Mouse (Mus musculus) mature B cell (primary cell): ENCODE results near the gene Hdc.
"Not testable (repeated sequence)": the region's sequence is repeated elsewhere in the genome, so short reads cannot be mapped to it uniquely, and the experiment has no call there.

ENCODE experiments used
- in situ Hi-C: fragments of 300-500 bp; cut with MboI; formaldehyde crosslinking; loops from 2 replicates; pipeline ENCODE4 v1.14.3; 2019

Gene Hdc

DNA sequence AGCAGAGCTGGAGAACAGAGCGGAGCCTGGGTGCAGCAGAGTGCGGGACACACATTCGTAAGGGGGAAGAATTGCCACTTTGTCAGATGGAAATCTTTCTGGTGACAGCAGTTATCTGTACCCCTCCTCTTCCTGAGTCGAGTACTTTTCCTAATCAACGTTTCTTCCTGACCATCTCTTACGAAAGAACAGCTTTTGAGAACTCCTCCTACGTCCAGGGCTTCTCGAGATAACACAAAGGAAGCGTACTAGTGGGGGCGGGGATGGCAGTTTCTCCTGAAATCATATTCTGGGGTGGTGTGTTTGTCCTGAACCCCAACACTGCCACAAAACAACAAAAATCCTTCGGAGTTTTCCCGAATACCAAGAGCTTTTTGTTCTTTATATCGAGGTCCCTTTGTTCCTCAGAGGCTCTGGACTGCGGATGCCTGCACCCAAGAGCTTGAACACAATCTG, at the start of gene Hdc:
TSS of gene Hdc (minus strand) at position 51 of the 456 bp plus-strand sequence.
- in situ Hi-C loops, result no loop called here

DNA sequence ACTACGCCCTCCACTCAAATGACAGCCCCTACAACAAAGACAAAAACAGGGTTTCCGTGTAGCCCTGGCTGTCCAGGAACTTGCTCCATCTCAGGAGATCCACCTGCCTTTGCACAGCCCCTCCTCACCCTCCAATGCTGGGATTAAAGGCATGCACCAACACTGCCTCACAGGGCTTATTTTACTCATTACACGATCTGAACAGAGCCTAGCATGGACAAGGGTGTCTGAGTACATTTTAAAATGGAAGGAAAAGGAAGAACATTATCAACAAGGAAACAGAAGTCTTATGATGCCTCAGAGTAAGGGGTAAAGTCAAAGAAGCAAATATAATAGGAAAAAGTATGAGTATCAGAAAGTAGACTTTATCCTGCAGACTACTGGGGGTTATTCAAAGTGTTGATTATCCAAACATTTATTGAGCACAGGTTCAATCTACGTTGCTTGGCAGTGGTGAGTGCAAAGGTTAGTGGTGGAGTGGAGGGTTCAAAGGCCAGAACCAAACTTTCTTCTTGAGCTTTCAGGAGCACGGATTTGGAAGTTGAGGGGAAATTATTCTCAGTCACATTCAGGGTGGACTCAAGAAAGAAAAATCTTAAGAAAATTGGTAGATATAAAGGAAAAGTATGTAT, 49.6 kb upstream of the Hdc start:
- in situ Hi-C loops, result no loop called here

DNA sequence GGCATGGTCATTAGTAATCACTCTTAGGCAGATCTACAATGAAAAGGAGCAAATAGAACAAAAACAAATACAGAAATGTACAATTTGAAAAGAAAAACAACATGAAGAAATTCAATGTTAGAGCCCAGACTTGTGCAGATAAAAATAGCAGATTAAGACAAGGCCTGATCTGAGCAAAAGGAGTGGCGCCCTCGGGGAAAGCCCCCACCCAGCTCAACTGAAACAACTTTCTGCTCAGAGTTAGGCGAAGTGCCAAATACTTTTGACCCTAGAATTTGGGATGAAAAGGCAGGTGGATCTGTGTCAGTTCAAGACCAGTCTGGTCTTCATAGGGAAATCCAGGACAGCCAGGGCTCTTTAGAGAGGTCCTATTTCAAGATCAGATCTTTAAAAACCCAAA, 46.9 kb upstream of the Hdc start:
- in situ Hi-C loops, result no loop called here

DNA sequence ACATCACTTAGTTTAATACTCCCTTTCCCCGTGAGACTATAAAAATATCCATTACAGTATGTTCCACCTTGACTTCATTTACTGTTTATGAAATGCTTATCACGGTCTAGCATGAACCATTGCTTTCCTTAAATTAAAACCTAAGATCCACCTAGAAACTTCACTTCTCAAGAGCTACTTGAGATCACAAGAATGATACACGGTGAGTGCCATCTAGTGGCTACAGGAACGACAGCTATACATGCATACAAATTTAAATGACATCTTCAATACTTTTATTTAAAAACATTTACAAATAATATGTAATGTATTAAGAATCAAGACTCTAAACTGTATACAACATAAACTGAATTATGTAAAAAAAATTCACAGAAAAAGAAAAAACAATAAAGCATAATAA, 44.4 kb upstream of the Hdc start:
- in situ Hi-C loops, result no loop called here

DNA sequence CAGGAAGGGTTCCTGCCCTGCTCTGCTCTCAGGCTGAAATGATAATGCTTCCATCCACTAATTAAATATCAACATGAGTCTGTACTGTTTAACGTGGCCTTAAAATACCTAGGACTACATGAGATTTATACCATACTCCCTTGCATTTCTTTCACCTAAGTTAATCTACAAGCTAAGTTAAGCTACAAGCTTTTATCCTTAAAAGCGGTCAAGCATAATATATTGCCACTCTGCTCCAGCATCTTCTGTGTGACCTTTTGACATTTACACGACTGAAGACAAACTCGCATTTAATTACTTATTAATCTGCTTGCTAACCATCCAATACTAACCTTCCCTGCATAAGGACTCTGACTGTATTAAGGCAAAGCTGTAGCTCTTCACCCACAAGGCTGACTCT, 33.8 kb upstream of the Hdc start:
- in situ Hi-C loops, result no loop called here

DNA sequence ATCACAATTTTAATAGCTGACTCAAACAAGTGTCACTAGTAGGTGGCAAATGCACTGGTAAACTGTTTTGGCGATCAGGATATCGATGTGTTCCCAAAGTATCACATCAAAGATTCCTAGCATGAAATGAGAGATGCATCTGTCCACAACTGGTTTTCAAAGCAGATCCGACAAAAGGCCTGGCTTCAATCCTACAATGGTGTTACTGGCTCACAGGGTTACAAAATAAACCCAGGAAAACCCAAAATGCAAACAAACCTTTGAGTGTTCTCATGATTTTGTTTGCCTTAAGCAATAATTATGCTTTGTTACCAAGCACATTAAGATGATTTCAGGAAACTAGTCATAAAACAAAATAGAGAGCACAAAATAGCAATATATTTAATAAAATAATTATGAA, 28.7 kb upstream of the Hdc start:
- in situ Hi-C loops, result no loop called here

DNA sequence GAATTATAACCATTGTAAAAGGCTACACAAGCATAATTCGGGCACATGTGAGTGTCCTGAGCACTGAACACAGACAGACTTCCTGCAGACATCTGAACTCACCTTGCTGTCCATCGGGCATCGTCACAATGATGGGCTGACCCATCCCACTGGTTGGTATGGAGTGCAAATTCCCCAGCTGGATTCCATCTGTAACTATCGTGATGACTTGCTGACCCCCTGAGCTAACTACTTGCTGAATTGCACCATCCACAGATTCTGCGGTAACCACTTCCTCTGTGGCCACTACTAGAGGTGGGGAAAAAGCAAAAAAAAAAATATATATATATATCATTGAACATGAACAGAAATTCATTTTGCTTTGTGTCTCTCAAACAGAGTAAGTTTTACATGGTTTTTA, 27.4 kb upstream of the Hdc start:
- in situ Hi-C loops, result no loop called here

DNA sequence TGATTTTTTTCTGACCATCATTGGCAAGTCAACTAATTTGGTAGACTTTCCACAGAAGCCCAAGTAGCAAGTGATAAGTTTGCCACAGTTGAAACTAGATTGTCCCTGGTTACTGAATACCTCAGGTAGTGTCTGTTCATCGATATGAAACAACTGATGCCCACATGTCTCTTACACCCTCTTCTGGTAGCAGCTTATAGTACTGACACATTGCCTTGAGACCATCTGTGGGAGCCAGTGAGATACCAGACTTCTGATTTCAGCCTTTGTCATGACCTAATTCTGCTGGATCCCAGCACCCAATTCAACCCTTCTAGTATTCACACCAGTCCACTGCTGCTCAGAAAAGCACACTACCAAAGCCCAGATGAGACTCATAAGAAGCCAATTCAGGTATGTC, 25.7 kb upstream of the Hdc start:
- in situ Hi-C loops, result no loop called here

DNA sequence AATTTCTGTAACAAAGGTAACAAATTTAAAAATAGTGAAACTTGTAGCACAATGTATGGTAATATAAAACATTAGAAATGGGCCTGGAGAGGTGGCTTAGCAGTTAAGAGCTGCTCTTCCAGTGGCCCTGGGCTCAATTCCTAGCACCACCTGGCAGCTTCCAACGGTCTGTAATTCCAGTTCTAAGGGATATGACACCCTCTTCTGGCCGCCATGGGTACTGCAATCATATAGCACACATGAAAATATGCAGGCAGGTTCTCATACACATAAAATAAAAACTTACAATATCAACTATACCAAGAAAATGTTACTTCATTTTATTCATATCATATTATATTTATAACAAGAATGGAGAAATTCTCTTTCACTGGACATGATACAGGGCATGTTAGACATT, 21.2 kb upstream of the Hdc start:
- in situ Hi-C loops, result no loop called here

DNA sequence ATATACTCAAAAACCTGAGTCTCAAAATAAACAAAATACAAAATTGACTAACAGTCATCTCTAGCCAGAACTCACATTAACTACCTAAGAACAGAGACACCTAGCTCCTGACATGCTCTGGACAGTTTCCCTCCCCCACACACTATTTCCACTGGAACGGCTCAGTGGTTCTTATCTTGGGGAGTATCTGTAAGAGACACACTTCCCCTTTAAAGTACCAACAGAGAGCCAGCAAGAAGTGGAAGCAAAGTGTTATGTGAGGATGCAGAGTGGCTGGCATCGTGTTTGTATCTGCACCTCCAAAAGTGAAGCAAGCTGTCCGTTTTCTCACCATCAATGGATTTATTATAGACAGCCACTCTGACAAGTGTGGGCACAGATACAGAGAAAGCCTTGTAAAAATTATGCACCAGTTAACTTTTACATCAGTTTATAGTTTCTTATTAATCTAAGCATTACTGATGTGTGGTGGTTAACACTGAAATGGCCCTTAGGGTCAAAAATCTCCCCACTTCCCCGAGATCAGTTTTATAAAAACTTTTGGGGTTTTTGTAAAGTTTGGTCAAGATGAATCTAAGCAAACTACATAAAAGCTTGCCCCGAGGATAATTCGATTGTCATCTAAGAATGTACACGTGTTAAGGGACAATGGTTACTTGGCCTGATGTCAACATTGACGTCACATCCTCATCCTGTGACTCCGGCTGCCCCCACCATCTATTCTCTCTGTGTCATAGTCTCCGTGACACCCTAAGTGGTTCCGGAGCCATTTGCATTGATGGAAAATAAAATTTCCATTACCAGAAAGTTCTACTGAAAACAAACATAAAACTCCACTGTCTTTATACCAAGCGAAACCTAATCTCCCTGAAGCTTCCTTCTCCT, 17.1 kb upstream of the Hdc start:
- in situ Hi-C loops, result no loop called here

DNA sequence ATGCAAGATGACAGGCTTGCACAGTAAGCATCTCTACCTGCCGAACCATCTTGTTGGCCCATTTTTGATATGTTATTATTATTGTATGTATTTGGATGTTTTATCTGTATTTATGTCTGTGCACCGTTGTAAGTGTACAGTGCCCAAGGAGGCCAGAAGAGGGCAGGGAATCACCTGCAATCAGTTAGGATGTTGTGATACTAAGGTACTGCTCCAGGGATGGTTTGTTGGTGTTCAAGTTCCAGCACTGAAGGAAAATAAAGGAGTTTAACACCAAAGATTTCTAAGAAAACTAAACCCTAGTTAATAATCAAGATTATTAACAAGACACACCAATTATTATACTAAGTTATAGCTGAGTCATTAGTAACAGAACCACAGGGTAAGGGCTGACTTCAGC, 14.1 kb upstream of the Hdc start:
- in situ Hi-C loops, result no loop called here

DNA sequence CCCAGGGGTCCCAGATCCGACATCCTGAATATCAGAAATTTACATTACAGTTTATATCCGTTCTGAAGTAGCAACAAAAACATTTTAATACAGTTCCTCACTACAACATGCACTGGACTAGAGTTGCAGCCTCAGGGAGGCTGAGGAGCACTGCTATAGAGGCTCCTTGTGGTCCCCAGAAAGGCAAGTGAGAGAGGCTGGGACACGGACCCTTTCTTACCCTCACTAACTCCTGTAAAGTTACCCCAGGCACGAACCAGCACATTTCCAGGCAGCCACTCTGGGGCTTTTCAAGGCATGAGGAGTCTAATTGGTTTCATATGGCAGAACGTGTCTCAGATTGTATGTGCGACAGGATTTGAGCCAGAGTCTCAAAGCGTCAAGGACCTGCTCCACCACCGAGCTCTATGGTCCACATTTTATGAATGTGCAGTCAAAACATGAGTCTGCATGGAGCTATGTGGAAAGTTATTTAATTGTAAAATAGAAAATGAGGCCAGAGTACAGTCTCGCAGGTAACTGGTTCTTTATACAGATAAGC, 9.4 kb upstream of the Hdc start:
- in situ Hi-C loops, result no loop called here

DNA sequence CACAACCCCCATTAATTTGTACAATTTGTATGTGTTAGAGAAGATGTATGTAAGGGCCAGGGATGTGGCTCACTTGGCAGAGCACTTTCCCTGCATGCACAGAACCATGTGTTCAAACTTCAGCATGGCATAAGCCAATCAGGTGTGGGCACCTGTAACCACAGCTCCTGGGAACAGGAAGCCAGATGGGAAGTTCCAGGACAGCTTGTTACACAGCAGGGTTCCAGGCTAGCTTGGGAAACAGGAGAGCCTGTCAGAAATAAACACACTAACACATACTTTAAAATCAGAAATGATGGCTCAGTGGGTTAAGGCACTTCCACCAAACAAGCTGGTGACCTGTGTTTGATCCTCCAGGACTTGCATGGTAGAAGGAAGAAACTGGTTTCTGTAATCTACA, 4.0 kb upstream of the Hdc start:
- in situ Hi-C loops, result no loop called here

DNA sequence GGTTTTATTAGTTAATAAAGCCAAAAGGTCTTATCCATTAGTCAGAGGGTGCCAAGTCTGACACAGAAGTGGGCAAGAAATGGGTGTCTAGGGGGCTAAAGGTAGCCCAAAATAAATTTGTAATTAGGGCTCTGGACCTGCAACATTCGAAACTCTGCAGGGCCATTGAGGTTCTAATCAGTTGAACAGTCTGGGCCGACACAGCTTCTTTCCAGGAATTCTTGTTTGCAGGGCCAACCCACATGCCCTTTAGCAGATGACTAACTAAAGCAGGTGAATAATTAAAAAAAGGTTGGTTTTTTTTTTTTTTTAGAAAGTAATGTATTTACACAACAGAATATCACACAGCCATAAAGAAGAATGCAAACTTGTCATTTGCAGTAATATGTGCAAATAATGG, 3.4 kb upstream of the Hdc start:
- in situ Hi-C loops, result no loop called here

DNA sequence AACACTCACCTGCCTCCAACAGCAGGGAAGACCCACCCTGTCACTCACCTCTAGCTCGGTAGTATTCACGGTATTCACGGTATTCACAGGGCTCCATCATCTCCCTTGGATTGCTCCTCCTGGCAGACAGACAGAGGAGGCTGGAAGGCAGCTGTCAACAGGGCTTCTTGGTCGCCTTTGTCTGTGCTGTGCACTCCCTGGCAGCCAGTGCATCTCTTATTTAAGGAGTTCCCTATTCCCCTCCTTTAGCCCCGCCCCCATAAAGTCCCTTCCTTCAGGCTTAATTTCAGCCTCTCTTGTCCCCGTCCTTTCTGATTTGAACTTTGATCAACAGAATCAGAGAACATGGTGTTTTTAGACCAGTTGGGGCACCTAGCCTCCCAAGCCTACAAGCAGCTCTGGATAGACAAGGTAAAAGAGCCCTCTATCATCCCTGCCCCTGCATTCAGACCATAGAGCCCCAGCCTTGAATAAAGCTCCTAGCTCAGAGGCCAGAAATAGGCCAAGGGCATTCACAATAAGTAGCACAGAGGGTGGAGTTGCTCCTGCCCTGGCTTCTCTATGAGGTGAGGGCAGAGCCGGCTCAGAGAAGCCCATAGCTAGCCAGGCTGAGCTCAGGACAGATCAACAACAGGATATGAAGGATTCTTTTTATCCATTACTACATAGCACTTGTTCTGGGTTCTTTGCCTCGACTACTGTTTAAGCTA, 474 bp downstream of the Hdc start:
- in situ Hi-C loops, result no loop called here

DNA sequence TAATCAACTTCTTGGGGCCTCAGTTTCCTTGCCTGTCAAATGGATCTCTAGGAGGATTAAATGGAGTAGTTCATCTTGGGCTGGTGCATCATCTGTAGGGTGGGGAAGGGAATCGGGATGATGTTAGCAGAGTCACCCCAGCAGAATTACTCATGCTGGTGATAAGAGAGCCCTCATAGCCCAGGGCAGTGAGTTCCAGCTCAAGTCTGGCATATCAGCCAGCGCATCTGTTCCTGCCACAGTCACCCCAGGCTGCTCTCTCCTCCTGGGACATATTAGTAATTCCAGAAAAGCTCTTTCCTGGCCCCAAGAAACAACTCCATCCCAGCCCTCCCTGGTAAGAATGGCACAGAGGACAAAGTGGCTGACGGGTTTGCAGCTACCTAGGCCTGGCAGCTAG, 3.7 kb downstream of the Hdc start:
- in situ Hi-C loops, result no loop called here

DNA sequence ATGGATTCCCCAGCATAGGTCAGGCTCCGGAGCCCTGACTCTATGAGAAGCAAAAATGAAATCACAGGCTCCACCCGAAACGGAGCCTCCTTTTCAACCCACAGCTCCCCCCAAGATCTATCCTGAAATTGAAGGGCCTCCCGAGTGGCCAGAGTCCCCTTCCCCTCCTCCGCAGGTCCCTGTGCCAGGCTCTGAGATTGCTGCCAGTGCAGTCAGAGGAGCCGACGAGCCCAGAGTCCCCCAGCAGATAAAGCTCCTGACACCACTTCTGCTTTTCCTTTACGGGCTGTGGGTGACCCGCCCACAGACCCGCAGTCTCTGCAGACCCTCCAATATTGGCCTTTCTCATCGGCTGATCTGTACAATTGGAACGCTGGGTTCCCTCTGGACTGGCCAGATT, 9.5 kb downstream of the Hdc start:
- in situ Hi-C loops, result not testable (repeated sequence)

DNA sequence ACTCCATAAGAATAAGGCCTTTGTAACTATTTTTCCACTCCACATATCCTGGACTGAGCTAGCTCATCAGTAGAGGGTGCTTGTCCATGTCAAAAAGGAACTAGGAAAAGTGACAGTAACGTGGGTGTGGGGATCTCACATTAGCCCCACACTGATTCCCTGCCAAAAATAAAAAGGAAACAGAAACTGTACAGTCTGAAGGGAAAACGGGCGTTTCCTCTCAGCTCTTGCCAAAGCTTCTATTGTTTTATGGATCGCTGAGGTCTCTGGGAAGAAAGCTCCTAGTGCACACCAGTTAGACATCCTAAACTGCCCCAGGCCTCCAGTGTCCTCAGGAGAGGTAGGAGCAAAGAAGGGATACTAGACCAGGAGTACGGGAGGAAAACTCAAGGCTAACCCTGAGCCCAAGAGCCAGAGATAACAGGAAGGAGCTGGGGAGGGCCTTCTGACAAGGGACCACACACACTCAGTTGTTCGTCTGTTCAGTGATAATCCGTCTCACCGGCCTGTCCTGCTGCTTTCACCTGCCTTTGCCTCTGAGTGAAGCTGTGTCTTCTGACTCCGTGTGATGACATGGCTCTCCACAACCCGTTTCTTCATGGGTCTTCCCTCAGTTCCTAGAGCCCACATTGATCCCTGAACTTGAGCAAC, 11.4 kb downstream of the Hdc start:
- in situ Hi-C loops, result no loop called here

DNA sequence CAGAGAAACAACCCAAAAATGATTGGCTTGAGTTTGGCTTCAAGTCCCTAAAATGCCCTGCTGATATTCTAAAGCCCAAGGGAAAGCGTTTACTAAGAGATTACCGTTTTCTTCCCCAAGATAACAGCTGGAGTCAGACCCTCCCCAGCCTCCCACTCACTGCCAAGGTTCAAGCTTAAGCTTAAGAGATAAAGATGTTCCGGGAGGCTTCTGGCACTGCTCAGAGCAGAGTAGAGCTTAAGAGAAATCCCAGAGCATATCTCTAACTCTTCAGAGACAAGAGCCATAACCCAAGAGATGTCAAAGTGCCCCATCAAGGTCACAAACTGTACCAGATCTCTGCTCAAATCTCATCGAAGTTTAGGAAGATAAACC, 12.4 kb downstream of the Hdc start:
- in situ Hi-C loops, result no loop called here

DNA sequence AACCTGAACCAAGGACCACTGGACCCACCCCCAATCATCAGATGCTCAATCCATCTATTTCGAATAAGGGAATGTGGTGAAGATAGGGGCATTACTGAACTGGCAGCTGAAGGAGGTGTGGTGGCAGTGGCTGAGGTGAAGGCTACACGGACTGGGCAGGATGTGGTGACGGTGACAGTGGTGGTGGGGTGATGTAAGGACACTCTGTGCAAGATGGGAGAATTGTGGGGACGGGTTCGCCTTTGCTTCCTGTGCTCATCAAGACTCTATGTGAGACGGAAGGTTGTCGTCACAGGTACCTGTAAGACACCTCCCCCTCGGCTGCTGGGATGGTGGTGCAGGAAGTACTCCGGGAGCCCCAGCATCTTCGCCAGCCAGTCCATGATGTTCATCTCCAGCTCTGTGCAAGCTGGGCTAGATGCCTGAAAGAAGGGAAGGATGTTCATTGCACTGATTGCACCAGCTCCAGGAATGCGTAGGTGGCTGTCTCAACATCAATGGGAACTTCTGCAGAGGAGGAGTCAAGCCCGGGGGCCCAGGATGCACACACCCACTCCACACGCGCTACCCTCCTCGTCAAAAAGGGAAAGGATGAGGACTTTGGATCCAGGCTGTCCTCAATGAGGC, 12.9 kb downstream of the Hdc start:
- in situ Hi-C loops, result no loop called here

DNA sequence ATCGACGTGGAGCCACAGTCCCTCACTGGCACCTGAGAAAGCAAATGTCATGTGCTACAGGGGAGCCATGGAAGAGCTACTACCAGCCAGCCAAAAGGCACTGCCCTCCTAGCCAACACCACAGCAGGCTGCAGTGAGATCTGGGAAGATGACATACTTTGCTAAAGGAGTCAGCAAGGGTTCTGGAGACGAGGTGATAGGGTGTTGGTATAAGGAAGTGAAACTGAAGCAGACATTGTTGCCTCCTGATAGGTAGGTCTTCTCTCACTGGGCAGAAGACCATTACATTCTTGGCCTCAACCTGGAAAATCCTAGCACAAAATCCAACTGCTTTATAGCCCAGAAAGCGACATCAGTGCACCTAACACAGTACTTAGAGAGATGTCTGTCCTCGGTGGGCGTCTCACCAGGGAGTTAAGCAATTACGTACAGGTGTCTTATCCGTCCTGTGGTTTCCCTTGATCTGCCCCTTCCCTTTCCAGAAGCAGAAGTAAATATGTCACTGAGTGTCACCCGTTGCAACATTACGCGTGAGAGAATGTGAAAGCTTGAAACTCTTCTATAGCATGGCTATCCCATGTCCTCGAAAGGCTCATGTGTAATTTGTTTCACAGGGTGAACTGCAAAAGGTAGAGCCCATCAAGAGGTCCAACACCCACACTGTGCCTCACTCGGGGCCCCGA, 17.0 kb downstream of the Hdc start:
- in situ Hi-C loops, result no loop called here
